Mouse (Mus musculus): ENCODE results near the gene Aifm3. TPM values are rescaled to one million over a fixed set of nuclear protein-coding genes. Genes with fewer than 3 reads are reported as not detected.
A peak's percentile ranks its signal among the peaks of the same experiment; 100 is the strongest.
"Not testable (repeated sequence)": the region's sequence is repeated elsewhere in the genome, so short reads cannot be mapped to it uniquely, and the experiment has no call there.

Gene Aifm3
- total RNA-seq, 2 experiments from 2014 or later, result 98.5 to 98.6 TPM

- DNase-seq (ENCODE audit: low spot score in 2 of 2), result peak; percentile 85 to 94
Measured at GRCm38 (mm10) chr16:17496499-17497305, 7.3 kb downstream of the Aifm3 start.

GRCm38 (mm10) chr16:17499249-17499883 is 10.0 kb downstream of the Aifm3 start:
- DNase-seq (ENCODE audit: low spot score in 2 of 2), result no peak

GRCm38 (mm10) chr16:17502681-17503080 is 13.3 kb downstream of the Aifm3 start:
- DNase-seq (ENCODE audit: low spot score in 2 of 2), result no peak

GRCm38 (mm10) chr16:17507018-17507552 is 17.7 kb downstream of the Aifm3 start:
- no peak for DNase-seq (ENCODE audit: low spot score in 2 of 2)

- DNase-seq (ENCODE audit: low spot score in 2 of 2), result not testable (repeated sequence)
Measured at GRCm38 (mm10) chr16:17508031-17508430, 18.6 kb downstream of the Aifm3 start.

GRCm38 (mm10) chr16:17508546-17509239 is 19.3 kb downstream of the Aifm3 start, which contains the start of gene Lztr1:
TSS of gene Lztr1 (plus strand) at chr16:17508688.
- peak; percentile 87 to 95 for DNase-seq (ENCODE audit: low spot score in 2 of 2)

- no peak for DNase-seq (ENCODE audit: low spot score in 2 of 2)
Measured at GRCm38 (mm10) chr16:17509240-17509597, 19.8 kb downstream of the Aifm3 start.

- DNase-seq (ENCODE audit: low spot score in 2 of 2), result no peak
Measured at GRCm38 (mm10) chr16:17510143-17510542, 20.7 kb downstream of the Aifm3 start.

- no peak for DNase-seq (ENCODE audit: low spot score in 2 of 2)
Measured at GRCm38 (mm10) chr16:17510686-17511085, 21.3 kb downstream of the Aifm3 start.

- DNase-seq (ENCODE audit: low spot score in 2 of 2), result no peak
Measured at GRCm38 (mm10) chr16:17511431-17511830, 22.0 kb downstream of the Aifm3 start.

- DNase-seq (ENCODE audit: low spot score in 2 of 2), result no peak
Measured at GRCm38 (mm10) chr16:17518910-17519309, 29.5 kb downstream of the Aifm3 start.

- DNase-seq (ENCODE audit: low spot score in 2 of 2), result no peak
Measured at GRCm38 (mm10) chr16:17524156-17524555, 34.7 kb downstream of the Aifm3 start.

- DNase-seq (ENCODE audit: low spot score in 2 of 2), result no peak
Measured at GRCm38 (mm10) chr16:17525524-17525923, 36.1 kb downstream of the Aifm3 start.

- DNase-seq (ENCODE audit: low spot score in 2 of 2), result no peak
Measured at GRCm38 (mm10) chr16:17526223-17526622, 36.8 kb downstream of the Aifm3 start.

- no peak for DNase-seq (ENCODE audit: low spot score in 2 of 2)
Measured at GRCm38 (mm10) chr16:17527606-17528005, 38.2 kb downstream of the Aifm3 start.

GRCm38 (mm10) chr16:17528276-17528675 is 38.9 kb downstream of the Aifm3 start:
- DNase-seq (ENCODE audit: low spot score in 2 of 2), result no peak

- DNase-seq (ENCODE audit: low spot score in 2 of 2), result peak in 1 of 2 experiments; percentile 28
Measured at GRCm38 (mm10) chr16:17529981-17530586, 40.7 kb downstream of the Aifm3 start.

- peak; percentile 95 to 96 for DNase-seq (ENCODE audit: low spot score in 2 of 2)
Measured at GRCm38 (mm10) chr16:17530640-17531288, 41.4 kb downstream of the Aifm3 start, which contains the start of gene Thap7. TSS of gene Thap7 (minus strand) at chr16:17531136.

GRCm38 (mm10) chr16:17532271-17532670 is 42.9 kb downstream of the Aifm3 start:
- DNase-seq (ENCODE audit: low spot score in 2 of 2), result no peak

GRCm38 (mm10) chr16:17532676-17533329 is 43.4 kb downstream of the Aifm3 start:
- no peak for DNase-seq (ENCODE audit: low spot score in 2 of 2)

Measured in layer of hippocampus, adult 18-20 months (tissue).